Mouse (Mus musculus) hindbrain, embryonic 16.5 days (tissue): ENCODE data around the gene Dnajc13. TPM values are rescaled to one million over a fixed set of nuclear protein-coding genes. Genes with fewer than 3 reads are reported as not detected.

Experiments
- ATAC-seq: fragments of 200-750 bp; cut with Nextera tagmentation; 2 replicates; pipeline ENCODE4 v1.8.0; 2017; ENCODE audit warnings: moderate TSS enrichment, moderate library complexity
- H3K27ac ChIP-seq: fragments of 300-500 bp; sonication (generic); 2 replicates; pipeline ENCODE4 v1.5.1; 2014; ENCODE audit warnings: low read depth, mild to moderate bottlenecking, control low read depth, low read length, moderate library complexity
- H3K27me3 ChIP-seq: fragments of 300-500 bp; sonication (generic); replicated peaks from 2 replicates; pipeline ENCODE4 v1.6.1; 2014; ENCODE audit warnings: low read length; ENCODE audit not compliant: control insufficient read depth, insufficient read depth
- H3K36me3 ChIP-seq: fragments of 300-500 bp; sonication (generic); 2 replicates; pipeline ENCODE4 v1.6.1; 2014; ENCODE audit warnings: mild to moderate bottlenecking, low read length, moderate library complexity, mixed read lengths; ENCODE audit not compliant: control insufficient read depth, insufficient read depth
- H3K4me1 ChIP-seq: fragments of 300-500 bp; sonication (generic); 2 replicates; pipeline ENCODE4 v1.6.1; 2014; ENCODE audit warnings: low read depth, low read length; ENCODE audit not compliant: control insufficient read depth, insufficient read depth
- H3K4me2 ChIP-seq: fragments of 300-500 bp; sonication (generic); 2 replicates; pipeline ENCODE4 v1.6.1; 2014; ENCODE audit warnings: mild to moderate bottlenecking, low read length, control low read depth, moderate library complexity
- H3K4me3 ChIP-seq: fragments of 300-500 bp; sonication (generic); 2 replicates; pipeline ENCODE4 v1.5.1; 2014; ENCODE audit warnings: mild to moderate bottlenecking, low read length, control low read depth, moderate library complexity
- H3K9ac ChIP-seq: fragments of 300-500 bp; sonication (generic); 2 replicates; pipeline ENCODE4 v1.6.1; 2014; ENCODE audit warnings: low read depth, mild to moderate bottlenecking, control low read depth, low read length, moderate library complexity
- H3K9me3 ChIP-seq: fragments of 300-500 bp; sonication (generic); 2 replicates; pipeline ENCODE4 v1.6.1; 2014; ENCODE audit warnings: mild to moderate bottlenecking, low read length, moderate library complexity; ENCODE audit not compliant: control insufficient read depth
- WGBS: fragments of 180-500 bp; shearing (Covaris S2); extraction: QIAGEN DNeasy Blood & Tissue Kit; methylation state at CpG from one replicate; pipeline ENCODE4 v1.1.7; 2014; 5-methylcytosine and 5-hydroxymethylcytosine counted together
- polyA plus RNA-seq: library from polyadenylated mRNA; unstranded; fragments of >200 nt; fragmentation: Nextera tagmentation; extraction: Ambion mirVana; gene quantifications from 2 replicates; pipeline ENCODE4 v1.2.1, GENCODE M21; 2015

Dnajc13 gene
- polyA plus RNA-seq, 1 experiment from 2014 or later: 17.8 TPM

DNA sequence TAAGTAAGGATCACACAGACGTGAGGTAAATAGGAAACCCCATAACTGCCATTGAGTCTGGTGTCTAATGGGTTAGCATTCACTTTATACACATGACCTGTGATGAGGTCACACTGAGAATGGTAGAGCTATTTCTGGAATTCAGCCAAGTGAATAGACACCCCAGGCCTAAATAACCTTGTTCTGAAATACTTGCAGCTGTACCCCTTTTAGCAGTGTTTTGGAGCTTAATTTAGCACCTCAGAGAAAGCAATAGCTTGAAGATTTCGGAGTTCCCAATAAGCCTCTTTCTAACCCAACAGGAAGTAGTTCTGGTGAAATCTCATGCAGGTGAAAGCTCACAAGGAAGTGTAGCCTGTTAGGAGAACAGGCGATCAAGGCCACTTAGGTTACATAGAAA, 135.9 kb downstream of the Dnajc13 start, which contains the start of gene Ackr4:
TSS of gene Ackr4 (minus strand) at position 101 of the 400 bp plus-strand sequence.
- no peaks in the 10 kb centered on the region for H3K27me3 ChIP-seq
- H3K4me3 ChIP-seq: no peak within 1 kb of the TSS
- peak within 1 kb of the TSS; percentile 48; the same call in 1 of the 2 replicates for H3K27ac ChIP-seq
- ATAC-seq: no peak
- H3K4me1 ChIP-seq: peaks cover 4% of the 10 kb centered on the region
- H3K9me3 ChIP-seq: no peaks in the 10 kb centered on the region
- H3K36me3 ChIP-seq: no peaks in the 10 kb centered on the region
- 78% methylated on average over 3 of the region's 3 CpGs for whole genome bisulfite sequencing
- H3K9ac ChIP-seq: no peak within 1 kb of the TSS
- no peak within 1 kb of the TSS for H3K4me2 ChIP-seq

DNA sequence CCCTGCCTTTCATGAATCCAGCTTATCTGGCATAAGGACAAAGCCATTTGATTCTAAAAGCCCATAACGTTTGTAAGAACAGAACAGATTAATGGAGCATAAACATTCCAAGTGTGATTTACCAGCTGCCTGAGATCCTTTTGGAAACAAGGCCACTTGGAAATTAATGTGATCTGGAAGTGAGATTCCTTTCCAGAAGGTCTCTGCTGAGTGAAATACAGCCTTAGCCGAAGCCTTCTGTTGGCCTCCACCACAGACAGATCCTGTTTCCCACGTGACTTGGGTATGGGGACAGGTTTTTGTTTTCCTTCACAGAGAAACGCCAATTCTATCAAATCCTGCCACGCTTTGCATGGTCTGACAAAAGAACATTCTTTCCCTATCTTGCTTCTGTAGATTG, 139.1 kb downstream of the Dnajc13 start:
- Histone ChIP-seq H3K27me3 (no peaks in the 10 kb centered on the region), H3K9ac (no peak overlapping the region), H3K4me1 (peaks cover 4% of the 10 kb centered on the region), H3K4me3 (no peak overlapping the region), H3K36me3 (no peaks in the 10 kb centered on the region), H3K27ac (0 out of 2 replicates have a peak overlapping the region, but pooled peaks have one; percentile 12), H3K9me3 (no peaks in the 10 kb centered on the region), H3K4me2 (no peak overlapping the region)
- ATAC-seq: no peak
- 36% methylated on average over 5 of the region's 5 CpGs for WGBS

DNA sequence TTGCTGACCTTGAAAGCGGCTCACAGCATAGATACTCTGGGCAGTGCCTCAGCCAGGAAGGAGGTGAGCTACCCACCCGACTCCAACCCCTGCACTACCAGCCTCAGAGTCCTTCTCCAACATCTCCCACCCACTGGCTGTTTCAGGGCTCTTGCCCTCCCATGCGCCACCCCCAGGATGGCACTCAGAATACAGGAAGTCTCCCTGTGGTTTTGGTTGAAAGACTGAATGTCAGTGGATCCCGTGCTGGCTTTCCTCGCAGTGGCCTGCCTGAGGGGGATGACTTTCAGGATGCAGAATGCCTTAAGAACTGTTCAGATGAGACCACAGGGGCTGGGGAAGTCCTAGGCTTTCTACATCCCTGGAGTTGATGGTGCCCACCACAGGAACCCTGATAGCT, 139.6 kb downstream of the Dnajc13 start:
- WGBS: 77% methylated on average over 5 of the region's 5 CpGs
- no peaks in the 10 kb centered on the region for H3K36me3 ChIP-seq
- no peak for ATAC-seq
- no peaks in the 10 kb centered on the region for H3K27me3 ChIP-seq
- H3K4me3 ChIP-seq: no peak overlapping the region
- H3K4me2 ChIP-seq: no peak overlapping the region
- H3K4me1 ChIP-seq: peaks cover 4% of the 10 kb centered on the region
- 0 out of 2 replicates have a peak overlapping the region, but pooled peaks have one; percentile 3 for H3K27ac ChIP-seq
- no peak overlapping the region for H3K9ac ChIP-seq
- no peaks in the 10 kb centered on the region for H3K9me3 ChIP-seq

DNA sequence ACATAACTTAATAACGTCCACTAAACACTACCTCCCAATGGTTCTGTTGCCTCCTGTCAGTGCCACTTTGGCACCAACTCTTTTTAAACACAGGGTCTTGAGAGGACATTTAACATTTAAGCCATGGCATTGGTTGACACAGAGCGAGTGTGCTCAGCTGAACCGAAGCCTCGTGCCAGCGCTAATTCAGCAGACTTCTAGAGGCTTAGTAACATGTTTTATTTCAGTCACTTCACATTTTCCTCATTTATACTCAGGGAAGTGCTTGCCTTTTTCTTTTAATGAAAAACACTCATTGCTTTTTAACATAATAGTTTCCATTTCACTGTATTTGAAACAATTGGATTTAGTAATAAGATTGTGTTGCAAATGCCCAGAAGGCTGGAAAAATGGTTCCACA, 153.6 kb downstream of the Dnajc13 start:
- H3K9me3 ChIP-seq: peaks cover 5% of the 10 kb centered on the region; the same call in 1 of the 2 replicates
- H3K4me3 ChIP-seq: no peak overlapping the region
- no peak for ATAC-seq
- no peak overlapping the region for H3K27ac ChIP-seq
- no peaks in the 10 kb centered on the region for H3K27me3 ChIP-seq
- H3K4me1 ChIP-seq: no peaks in the 10 kb centered on the region
- H3K4me2 ChIP-seq: no peak overlapping the region
- no peaks in the 10 kb centered on the region for H3K36me3 ChIP-seq
- no peak overlapping the region for H3K9ac ChIP-seq
- WGBS: 95% methylated on average over 5 of the region's 5 CpGs

DNA sequence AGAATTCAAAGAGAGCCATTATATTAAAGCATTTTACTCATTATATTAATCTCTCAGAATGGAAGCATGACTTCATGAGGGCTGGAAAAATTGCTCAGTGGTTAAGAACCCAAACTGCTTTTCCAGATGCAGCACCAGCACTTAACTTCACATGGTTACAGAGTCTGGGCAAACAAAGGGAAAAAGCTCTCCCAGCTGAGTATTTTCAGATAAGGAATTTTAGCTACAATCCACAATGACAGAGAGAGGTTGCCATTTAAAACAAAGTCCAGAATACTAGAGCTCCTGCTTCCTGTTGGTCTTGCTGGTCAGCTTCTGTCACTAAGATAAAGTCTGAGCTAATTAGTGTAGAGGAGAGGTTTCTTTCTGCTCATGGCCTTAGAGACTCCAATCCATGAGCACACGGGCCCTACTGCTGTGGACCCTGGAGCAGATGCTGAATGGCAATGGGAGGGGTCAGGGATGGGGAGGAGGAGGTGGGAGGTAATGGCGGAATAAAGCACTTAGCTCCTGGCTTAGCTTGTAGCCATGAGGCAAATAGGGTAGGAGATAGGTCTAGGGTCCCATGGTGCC, 154.1 kb downstream of the Dnajc13 start:
- Histone ChIP-seq H3K9ac (no peak overlapping the region), H3K27me3 (no peaks in the 10 kb centered on the region), H3K9me3 (peaks cover 5% of the 10 kb centered on the region; the same call in 1 of the 2 replicates), H3K4me1 (no peaks in the 10 kb centered on the region), H3K4me2 (no peak overlapping the region), H3K36me3 (no peaks in the 10 kb centered on the region), H3K4me3 (no peak overlapping the region), H3K27ac (no peak overlapping the region)
- 68% methylated on average over 2 of the region's 2 CpGs for WGBS
- no peak for ATAC-seq

DNA sequence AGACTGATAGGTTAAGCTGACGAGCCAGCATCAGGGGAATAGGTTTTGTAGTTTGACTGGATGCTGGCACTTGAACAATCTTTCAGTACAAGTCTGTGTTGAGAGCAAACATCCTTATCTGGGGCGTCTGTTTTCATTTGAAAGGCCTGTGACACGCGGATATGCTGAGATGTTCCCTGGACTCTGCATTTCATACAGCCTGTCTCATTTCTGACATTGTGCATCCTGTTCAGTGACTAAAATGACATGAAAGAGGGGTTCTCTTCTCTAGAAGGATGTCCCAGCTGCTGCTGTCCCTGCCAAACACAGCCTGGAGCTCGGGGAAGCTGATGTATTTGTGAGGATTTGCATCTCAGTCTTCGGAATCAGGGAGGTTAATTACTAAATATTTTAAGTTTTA, 155.2 kb downstream of the Dnajc13 start:
- WGBS: 81% methylated on average over 6 of the region's 6 CpGs
- no peaks in the 10 kb centered on the region for H3K36me3 ChIP-seq
- H3K9me3 ChIP-seq: peaks cover 5% of the 10 kb centered on the region; the same call in 1 of the 2 replicates
- H3K27me3 ChIP-seq: no peaks in the 10 kb centered on the region
- ATAC-seq: no peak
- H3K4me2 ChIP-seq: no peak overlapping the region
- H3K27ac ChIP-seq: no peak overlapping the region
- H3K4me1 ChIP-seq: no peaks in the 10 kb centered on the region
- no peak overlapping the region for H3K9ac ChIP-seq
- H3K4me3 ChIP-seq: no peak overlapping the region

DNA sequence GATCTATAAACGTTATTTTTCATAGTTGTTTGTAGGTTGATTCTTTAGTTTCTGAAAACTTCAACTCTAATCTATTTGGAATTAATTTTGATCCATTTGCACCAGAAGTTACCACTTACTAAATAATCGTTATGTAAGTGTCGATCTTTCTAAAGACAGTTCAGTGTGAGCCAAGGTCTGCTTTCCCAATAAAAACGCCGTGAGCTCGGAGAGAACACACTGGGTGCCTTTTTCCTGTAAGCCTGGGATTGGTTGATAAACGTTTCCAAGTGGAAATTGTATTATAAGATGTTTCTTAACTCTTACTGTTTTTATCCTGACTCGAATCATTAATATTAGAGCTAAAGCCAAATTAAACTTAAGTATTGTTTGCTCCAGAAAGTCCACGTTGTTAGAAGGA, 155.8 kb downstream of the Dnajc13 start:
- 85% methylated on average over 9 of the region's 9 CpGs for WGBS
- no peak for ATAC-seq
- no peak overlapping the region for H3K4me2 ChIP-seq

DNA sequence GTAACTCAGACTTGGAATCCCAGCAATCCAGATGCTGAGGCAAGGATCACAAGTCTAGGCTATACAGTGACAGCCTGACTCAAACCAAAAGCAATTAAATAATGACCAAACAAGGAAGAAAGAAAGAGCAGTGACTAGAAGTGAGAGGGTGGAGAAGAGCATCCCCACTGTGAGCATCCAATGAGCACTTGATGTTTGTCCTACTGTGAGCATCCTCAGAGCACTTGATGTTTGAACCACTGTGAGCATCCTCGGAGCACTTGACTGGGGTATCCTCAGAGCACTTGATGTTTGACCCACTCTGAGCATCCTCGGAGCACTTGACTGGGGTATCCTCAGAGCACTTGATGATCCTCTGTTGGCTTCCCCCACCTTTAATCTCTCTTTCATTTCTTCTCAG, 157.7 kb downstream of the Dnajc13 start:
- no peaks in the 10 kb centered on the region for H3K36me3 ChIP-seq
- no peaks in the 10 kb centered on the region for H3K4me1 ChIP-seq
- H3K27ac ChIP-seq: no peak overlapping the region
- H3K27me3 ChIP-seq: no peaks in the 10 kb centered on the region
- no peaks in the 10 kb centered on the region for H3K9me3 ChIP-seq
- no peak overlapping the region for H3K4me2 ChIP-seq
- H3K9ac ChIP-seq: no peak overlapping the region
- WGBS: 87% methylated on average over 2 of the region's 2 CpGs
- no peak overlapping the region for H3K4me3 ChIP-seq
- ATAC-seq: no peak

More for the DNA sequence above, 155.8 kb downstream of the Dnajc13 start:
- Histone ChIP-seq H3K4me1 (no peaks in the 10 kb centered on the region), H3K9ac (no peak overlapping the region), H3K4me3 (no peak overlapping the region), H3K36me3 (no peaks in the 10 kb centered on the region), H3K27me3 (no peaks in the 10 kb centered on the region), H3K9me3 (peaks cover 4% of the 10 kb centered on the region; the same call in 1 of the 2 replicates), H3K27ac (no peak overlapping the region)

DNA sequence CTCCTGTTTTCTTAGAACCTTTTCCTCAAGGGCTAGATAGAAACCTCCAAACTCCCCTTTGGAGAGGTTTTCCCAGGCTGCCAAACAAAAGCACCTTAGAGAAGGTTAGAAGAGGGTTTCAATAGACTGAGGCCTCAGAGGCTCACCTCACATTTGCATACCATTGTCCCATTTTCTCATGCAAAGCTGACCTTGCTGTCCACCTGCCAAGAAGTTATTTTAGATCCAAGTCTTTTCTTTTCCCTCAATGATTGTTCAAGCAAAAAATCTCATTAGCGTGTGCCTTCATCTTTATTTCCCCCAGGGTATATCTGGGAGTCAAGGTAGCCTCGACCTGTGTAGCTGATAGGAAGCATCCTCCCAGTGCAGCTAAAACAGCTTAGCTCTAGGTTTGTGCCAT, 159.8 kb downstream of the Dnajc13 start:
- Histone ChIP-seq H3K4me1 (no peaks in the 10 kb centered on the region), H3K4me2 (no peak overlapping the region), H3K4me3 (no peak overlapping the region), H3K27ac (no peak overlapping the region), H3K9ac (no peak overlapping the region), H3K27me3 (no peaks in the 10 kb centered on the region), H3K9me3 (no peaks in the 10 kb centered on the region), H3K36me3 (no peaks in the 10 kb centered on the region)
- no peak for ATAC-seq
- WGBS: 34% methylated on average over 2 of the region's 2 CpGs
